Mouse (Mus musculus) cerebellum, adult (tissue): ENCODE measurements around the gene Nrp2.

ENCODE experiments used
- ATAC-seq: cut with Nextera tagmentation; 2 replicates; pipeline ENCODE4 v1.9.2; 2017; ENCODE audit warnings: mild to moderate bottlenecking, moderate library complexity, mixed read lengths; ENCODE audit not compliant: insufficient number of reproducible peaks, low FRiP score, low TSS enrichment

The Nrp2 gene

GRCm38 (mm10) chr1:62803544-62803943, 100.5 kb downstream of the Nrp2 start:
- ATAC-seq = no peak

DNA sequence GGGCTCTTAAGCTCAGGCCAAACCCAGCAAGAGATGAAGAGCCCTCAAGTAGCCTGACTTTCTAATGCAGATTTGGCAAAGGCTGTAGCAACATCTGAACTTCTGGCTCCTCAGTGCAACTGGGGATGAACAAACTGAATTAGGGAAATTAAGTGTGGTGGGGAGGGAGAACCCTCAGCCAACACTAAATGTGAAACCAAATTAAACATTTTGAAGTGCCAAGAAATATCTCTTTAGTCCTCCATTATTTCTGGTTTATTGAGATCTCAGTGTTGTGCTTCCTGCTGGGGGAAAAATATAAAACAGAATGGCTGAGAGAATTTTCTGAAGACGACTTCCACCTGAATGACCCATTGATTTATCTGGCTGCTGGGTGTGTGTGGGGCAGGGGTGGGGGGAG, 102.9 kb downstream of the Nrp2 start:
- ATAC-seq = no peak

DNA sequence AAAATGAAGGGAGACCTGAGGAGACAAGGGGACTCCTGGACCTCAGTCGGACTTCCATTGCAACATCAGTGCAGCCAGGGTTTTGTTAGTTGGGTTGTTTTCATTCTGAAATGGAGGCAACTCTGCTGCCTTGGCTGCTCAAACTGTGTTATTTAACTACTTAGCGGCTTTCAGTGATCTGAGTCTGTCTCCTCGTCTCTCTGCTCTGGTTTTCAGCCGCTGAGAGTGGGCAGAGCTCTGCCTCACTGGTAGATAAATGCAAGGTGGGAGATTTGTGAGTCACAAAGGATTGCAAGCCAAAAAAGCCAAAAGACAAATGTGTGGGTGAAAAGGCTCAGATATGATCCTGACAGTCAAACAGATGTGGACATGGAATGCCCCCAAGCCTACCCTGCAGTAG, 105.3 kb downstream of the Nrp2 start:
- no peak for ATAC-seq

DNA sequence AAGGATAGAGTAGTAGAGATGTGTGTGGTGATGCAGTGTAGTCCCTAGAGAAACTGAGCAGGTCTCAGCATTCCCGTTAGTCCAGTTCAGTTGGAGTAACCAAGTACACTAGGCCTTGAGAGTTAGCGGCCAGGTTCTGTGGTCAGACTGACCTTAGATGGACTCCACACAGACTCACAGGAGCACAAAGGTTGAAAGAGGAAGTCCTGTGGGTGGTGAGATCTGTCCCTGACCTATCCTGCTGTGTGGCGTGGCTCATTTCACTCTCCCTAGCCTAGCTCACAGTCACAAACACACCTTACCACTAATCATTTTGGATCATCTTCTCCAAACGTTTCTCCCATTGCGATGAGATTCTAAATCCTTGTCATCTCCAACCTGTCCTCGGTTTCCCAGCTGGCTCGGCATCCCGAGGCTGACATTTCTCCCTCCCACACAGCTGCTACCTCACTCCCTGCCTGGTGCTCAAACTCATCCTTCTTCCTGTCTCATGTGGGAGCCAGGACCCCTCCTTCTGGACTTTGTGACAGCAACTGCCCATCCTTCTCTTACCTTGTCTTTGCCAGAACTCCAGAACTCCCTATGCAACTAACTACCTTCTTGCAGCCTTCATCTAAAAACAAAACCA, 106.6 kb downstream of the Nrp2 start:
- ATAC-seq = no peak

GRCm38 (mm10) chr1:62811141-62811540, 108.1 kb downstream of the Nrp2 start:
- peak; percentile 98 for ATAC-seq

DNA sequence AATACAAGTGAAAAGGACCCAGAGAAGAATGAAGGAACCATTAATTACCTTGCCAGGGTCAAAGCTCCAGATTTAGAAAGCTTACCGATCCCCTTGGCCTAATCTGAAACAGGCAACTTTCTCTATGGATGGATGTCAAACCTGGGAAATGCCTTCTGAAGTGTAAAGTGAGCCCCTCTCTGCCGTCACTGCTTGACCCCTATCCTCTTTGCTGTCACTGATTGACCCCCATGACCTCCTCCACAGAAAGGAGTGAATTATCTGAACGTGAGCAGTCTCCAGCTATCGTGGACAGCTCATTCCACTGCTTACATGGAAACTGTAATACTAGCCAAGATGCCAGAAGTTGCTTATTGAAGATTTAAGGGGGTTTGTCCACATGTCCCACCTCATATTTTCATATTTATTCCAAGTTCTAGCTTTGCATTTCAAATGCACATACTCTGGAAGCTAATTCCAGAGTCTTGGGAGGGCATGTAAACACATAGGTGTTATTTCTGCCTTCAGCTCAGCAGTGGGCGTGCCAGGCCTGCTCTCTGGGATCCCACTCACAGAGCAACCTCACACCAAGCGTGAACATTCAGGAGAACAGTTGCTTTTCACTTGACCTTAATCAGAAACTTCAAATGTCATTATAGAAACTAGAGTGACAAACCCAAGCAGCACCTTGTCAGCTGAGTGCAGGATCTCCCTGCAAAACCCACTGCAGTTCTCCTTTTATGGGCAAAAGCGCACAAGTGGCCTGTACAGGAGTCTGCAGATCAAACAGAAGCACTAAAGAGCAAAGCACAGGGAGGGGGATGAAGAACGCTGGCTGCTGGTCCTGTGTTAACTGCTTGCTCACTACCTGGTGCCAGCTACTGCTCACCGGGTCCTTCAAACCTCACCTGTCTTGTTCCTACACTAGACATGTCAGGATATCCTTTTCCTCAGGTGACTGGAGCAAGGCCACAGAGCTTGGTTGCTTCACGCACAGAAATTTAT, 109.9 kb downstream of the Nrp2 start:
- ATAC-seq = no peak

DNA sequence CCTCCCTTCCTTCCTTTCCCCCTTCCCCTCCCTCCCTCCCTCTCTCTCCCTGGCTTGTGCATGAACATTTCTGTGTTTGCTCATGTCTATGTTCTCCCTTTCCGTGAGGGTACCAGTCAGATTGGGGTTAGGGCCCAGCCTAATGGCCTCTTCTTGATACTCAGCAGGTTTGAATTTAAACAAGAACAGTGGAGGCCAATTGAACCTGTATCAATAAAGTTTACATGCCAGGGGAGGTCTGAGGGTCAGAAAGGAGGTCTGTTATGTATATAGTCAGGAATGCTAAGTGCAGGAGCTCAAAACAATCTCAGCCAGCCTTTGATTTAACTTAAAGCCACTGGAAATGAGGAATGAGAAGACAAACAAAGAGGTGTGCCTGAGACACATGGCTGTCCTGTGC, 110.9 kb downstream of the Nrp2 start:
- no peak for ATAC-seq

- no peak for ATAC-seq
Measured at GRCm38 (mm10) chr1:62817566-62817965, 114.5 kb downstream of the Nrp2 start.

GRCm38 (mm10) chr1:62820170-62820569, 117.1 kb downstream of the Nrp2 start:
- ATAC-seq = no peak

DNA sequence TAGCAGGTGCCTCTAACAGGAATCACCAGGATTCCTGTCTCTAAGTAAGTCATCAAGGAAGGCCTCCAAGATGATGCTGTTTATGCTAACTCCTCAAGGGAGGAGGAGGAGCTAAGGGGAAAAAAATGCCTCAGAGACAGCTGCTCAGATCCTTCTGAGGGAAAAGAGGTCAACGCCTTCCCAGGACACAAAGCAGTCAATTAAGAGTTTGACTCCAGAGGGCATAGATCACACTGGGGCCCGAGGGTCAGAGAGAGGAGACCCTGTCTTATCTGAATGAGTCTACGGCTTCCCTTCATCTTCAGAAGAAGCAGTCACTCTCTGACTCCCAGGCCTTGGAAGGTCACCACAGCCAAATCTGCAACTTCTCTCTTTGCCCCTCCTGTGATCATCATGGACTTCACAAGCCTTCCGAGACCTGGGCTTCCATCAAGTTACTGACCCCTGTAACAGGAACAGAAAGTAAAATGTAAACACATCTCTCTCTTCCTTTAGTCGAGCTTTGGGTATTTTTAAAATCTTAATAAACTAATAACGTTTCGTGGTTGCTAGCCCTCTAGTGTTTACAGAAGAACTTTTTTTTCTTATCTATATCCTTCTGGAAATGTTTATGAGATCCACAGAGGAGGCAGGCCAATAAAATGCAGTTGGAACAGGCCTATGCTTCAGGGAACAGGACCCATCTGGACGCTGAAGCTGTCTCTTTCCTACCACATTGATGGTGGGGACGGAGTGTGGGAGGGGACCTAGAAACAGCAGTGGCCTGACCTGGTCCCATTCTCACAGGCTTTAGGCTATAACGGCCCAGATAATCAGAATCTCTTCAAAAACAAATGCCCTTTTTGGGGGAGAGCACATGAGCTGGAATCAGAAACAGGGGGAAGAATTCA, 118.7 kb downstream of the Nrp2 start:
- peak; percentile 37; the same call in 1 of the 2 replicates for ATAC-seq

DNA sequence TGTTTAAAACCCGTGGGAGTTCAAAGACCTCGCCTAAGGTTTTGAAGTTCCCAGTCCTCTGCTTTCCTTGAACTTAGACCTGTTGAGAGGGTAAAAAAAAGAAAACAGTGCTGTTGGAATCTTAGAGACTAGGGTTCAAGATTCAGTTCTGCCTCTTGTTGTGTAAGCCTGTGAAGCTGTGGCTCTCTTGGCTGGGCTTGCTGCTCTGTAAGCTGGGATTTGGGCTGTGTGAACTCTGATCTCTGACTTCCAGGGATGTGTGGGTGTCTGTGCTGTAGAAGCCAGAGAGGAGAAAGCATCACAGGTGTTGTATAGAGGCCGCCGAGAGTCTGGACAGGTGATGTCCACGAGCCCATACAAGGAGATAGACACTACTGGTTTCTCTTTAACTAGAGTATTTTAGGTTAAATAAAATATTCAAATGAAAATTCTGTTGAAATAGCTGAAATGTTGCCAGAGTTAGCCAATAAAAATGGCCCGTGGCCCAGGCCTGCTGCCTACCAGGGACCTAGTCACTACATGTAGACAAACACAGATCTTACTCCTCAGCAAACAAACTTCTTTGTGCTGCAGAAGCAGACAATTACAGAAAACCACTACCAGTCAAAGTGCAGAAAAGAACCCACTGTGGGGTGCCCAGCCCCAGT, 120.6 kb downstream of the Nrp2 start:
- ATAC-seq = no peak

- no peak for ATAC-seq
Measured at GRCm38 (mm10) chr1:62825822-62826765, 123.0 kb downstream of the Nrp2 start.

DNA sequence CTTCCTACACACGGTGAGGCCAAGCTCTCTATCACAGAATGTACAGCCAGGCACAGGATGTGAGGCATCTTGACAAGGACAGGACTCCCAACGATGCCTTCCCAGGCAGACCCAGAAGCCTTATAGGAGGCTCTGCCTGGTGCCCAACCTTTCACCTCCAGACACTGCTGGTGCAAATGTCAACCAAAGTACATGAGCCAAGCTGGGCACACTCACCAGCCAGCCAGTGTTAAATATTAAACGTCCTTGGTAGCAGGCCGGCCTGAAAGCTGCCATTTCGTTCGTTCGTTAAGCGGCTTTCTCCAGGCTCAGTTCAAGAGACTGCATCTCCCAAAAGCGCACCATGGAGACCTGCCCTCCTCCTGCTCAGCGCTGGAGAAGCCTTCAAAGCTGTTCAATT, 124.2 kb downstream of the Nrp2 start:
- no peak for ATAC-seq

- no peak for ATAC-seq
Measured at GRCm38 (mm10) chr1:62828156-62828555, 125.1 kb downstream of the Nrp2 start.

- ATAC-seq = no peak
Measured at GRCm38 (mm10) chr1:62829690-62830417, 126.8 kb downstream of the Nrp2 start.

DNA sequence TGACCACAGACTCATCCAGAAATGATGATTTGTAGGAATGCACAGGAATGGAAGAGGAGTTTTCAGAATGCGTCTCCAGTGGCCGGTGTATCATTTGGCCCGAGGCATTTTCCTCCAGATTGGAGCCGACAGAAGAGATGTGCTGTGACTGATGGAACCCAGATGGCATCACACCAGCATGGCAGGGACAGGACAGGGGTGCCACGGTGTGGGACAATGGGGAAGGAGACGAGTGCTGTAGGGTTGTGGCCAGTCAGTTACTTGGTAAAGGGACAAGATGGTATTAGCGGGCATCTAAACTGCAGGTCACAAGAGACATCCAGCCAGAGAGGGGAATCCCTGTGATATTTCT, 127.3 kb downstream of the Nrp2 start:
- no peak for ATAC-seq

GRCm38 (mm10) chr1:62831725-62832455, 128.8 kb downstream of the Nrp2 start:
- no peak for ATAC-seq

GRCm38 (mm10) chr1:62833356-62833755, 130.3 kb downstream of the Nrp2 start:
- ATAC-seq = no peak
